Mouse (Mus musculus): Measurements from ENCODE around the gene Phgr1. TPM values are rescaled to one million over a fixed set of nuclear protein-coding genes. Genes with fewer than 3 reads are reported as not detected.

Phgr1 gene
- polyA plus RNA-seq, 1 experiment from 2014 or later = not detected

DNA sequence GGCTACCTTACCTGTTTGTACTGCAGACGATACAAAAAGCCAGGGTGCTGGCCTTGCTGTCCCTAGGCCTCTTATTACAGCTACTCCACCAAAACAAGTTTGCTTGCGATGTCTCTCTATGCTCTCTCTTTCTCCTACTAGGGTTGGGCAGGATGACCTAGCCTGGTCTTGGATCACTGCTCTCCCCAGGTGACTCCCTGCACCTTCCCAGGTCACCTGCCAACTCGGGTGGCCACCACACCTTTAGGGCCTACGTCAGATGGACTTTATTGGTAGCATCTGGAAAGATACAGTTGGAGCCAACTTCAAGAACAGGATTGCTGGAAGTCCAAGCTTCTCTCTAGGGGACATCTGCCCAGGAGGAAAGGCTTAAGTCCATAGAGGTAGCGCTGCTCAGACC, 7.7 kb upstream of the Phgr1 start:
- H3K4me2 ChIP-seq = no peak overlapping the region
- no peak overlapping the region for H3K27ac ChIP-seq (ENCODE audit: low read depth, low read length)
- 77% methylated on average over 5 of the region's 5 CpGs for whole genome bisulfite sequencing (ENCODE audit: insufficient replicate concordance)
- H3K9ac ChIP-seq (ENCODE audit: low read depth, low read length) = no peak overlapping the region
- no peak for ATAC-seq (replicated peaks; ENCODE audit: insufficient number of reproducible peaks, low FRiP score, low TSS enrichment)
- H3K4me1 ChIP-seq (ENCODE audit: control insufficient read depth, insufficient read depth, low read length) = peaks cover 32% of the 10 kb centered on the region
- no peaks in the 10 kb centered on the region for H3K36me3 ChIP-seq (ENCODE audit: control insufficient read depth, insufficient read depth, low read length)
- H3K27me3 ChIP-seq (ENCODE audit: control insufficient read depth, insufficient read depth, low read length) = peaks cover 6% of the 10 kb centered on the region; the same call in 1 of the 2 replicates
- no peak overlapping the region for H3K4me3 ChIP-seq (ENCODE audit: low read depth, low read length)
- no peaks in the 10 kb centered on the region for H3K9me3 ChIP-seq (replicated peaks; ENCODE audit: control insufficient read depth, low read length)

DNA sequence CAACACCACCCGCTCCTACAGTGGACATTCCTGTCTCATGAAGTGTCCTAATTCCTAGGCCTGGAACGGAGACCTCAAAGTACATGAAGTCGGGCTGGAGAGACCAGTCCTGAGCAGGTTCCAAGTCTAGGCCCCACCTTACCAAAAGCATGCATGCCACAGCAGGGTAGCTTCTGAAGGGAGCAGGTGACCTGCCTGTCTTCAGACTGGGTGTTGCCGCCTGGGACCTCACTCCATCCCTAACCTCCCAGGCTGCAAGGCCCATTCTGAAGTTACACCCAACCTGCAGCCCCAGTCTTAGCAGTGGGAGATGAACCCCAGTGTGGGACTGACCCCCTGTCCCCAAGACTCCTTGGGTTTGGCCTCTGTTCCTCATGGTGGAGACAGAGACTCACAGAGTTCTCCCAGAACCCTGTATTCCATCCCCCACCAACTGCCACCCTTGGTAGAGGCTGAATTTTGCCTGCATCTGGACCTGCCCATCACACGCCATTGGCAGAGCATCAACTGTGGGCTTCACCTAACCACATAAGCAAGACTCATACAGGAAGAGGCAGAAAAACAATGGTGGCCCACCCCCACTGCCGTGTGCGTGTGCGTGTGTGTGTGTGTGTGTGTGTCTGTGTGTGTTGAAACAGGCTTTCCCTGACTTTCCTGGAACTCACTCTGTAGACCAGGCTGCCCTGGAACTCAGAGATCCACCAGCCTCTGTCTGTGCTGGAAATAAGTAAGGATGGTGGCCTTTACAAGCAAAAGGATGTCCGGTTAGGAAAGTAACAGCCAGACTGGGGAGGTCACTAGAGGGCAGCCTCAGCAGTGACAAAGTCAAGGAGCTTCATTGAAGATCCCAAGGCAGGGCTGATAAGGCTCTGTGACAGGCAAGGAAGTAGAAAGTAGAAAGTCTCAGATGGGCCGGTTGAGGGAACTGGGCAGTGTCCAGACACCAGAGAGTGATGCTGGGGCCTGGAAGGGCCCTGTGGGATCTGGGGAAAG, 6.2 kb upstream of the Phgr1 start:
- Histone ChIP-seq H3K27me3 (ENCODE audit: control insufficient read depth, insufficient read depth, low read length) (no peaks in the 10 kb centered on the region), H3K9ac (ENCODE audit: low read depth, low read length) (no peak overlapping the region), H3K4me1 (ENCODE audit: control insufficient read depth, insufficient read depth, low read length) (peaks cover 24% of the 10 kb centered on the region), H3K4me3 (ENCODE audit: low read depth, low read length) (no peak overlapping the region), H3K9me3 (replicated peaks; ENCODE audit: control insufficient read depth, low read length) (no peaks in the 10 kb centered on the region), H3K4me2 (no peak overlapping the region), H3K27ac (ENCODE audit: low read depth, low read length) (no peak overlapping the region), H3K36me3 (ENCODE audit: control insufficient read depth, insufficient read depth, low read length) (no peaks in the 10 kb centered on the region)
- no peak for ATAC-seq (replicated peaks; ENCODE audit: insufficient number of reproducible peaks, low FRiP score, low TSS enrichment)
- WGBS (ENCODE audit: insufficient replicate concordance) = 64% methylated on average over 10 of the region's 10 CpGs

DNA sequence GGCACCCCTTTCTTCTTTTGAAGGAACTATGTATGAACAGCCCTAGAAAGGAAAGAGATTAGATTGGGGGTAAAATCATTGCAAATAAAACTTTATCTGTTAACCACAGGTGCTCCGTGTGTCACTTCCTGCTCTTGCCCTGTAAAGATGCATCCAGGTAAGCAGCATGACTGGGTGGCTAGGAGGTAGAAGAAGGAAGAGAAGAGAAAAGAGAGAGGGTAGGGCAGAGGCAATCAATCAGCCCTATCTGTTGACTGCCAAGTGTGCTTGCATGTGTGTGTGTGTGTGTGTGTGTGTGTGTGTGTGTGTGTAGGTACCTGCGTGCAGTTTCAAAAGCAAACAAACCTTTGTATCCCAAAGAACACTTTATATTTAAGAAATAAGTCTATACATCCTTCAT, 2.0 kb downstream of the Phgr1 start:
- Histone ChIP-seq H3K4me1 (ENCODE audit: control insufficient read depth, insufficient read depth, low read length) (peaks cover 2% of the 10 kb centered on the region; the same call in 1 of the 2 replicates), H3K27me3 (ENCODE audit: control insufficient read depth, insufficient read depth, low read length) (no peaks in the 10 kb centered on the region), H3K9ac (ENCODE audit: low read depth, low read length) (no peak overlapping the region), H3K4me3 (ENCODE audit: low read depth, low read length) (no peak overlapping the region), H3K27ac (ENCODE audit: low read depth, low read length) (no peak overlapping the region), H3K4me2 (no peak overlapping the region), H3K9me3 (replicated peaks; ENCODE audit: control insufficient read depth, low read length) (no peaks in the 10 kb centered on the region), H3K36me3 (ENCODE audit: control insufficient read depth, insufficient read depth, low read length) (no peaks in the 10 kb centered on the region)
- no peak for ATAC-seq (replicated peaks; ENCODE audit: insufficient number of reproducible peaks, low FRiP score, low TSS enrichment)
- 78% methylated on average over 2 of the region's 2 CpGs for WGBS (ENCODE audit: insufficient replicate concordance)

DNA sequence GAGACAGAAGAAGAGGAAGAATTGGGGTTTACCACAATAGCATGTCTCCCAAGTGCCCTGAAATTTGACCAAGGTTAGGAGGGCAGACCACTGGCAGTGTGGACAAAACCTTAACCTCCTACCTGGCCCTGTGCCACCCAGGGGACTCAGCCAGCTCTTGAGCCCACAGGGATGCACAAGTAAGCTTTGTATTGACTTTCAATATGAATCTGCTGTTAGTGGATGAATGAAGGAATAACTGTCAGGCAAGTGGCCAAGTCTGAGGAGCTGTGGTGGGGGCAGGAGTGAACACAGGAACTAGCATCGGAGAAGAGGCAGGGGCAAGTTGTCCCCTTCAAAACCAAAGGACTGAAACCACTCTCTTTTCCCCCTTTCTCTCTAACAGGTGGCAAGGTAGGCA, 2.8 kb downstream of the Phgr1 start:
- H3K4me2 ChIP-seq = no peak overlapping the region
- WGBS (ENCODE audit: insufficient replicate concordance) = 46% methylated on average over 1 of the region's 1 CpGs
- peaks cover 2% of the 10 kb centered on the region; the same call in 1 of the 2 replicates for H3K4me1 ChIP-seq (ENCODE audit: control insufficient read depth, insufficient read depth, low read length)
- H3K9me3 ChIP-seq (replicated peaks; ENCODE audit: control insufficient read depth, low read length) = no peaks in the 10 kb centered on the region
- H3K9ac ChIP-seq (ENCODE audit: low read depth, low read length) = no peak overlapping the region
- H3K27me3 ChIP-seq (ENCODE audit: control insufficient read depth, insufficient read depth, low read length) = peaks cover 5% of the 10 kb centered on the region; the same call in 1 of the 2 replicates
- no peak overlapping the region for H3K27ac ChIP-seq (ENCODE audit: low read depth, low read length)
- no peak for ATAC-seq (replicated peaks; ENCODE audit: insufficient number of reproducible peaks, low FRiP score, low TSS enrichment)
- H3K36me3 ChIP-seq (ENCODE audit: control insufficient read depth, insufficient read depth, low read length) = no peaks in the 10 kb centered on the region
- no peak overlapping the region for H3K4me3 ChIP-seq (ENCODE audit: low read depth, low read length)

DNA sequence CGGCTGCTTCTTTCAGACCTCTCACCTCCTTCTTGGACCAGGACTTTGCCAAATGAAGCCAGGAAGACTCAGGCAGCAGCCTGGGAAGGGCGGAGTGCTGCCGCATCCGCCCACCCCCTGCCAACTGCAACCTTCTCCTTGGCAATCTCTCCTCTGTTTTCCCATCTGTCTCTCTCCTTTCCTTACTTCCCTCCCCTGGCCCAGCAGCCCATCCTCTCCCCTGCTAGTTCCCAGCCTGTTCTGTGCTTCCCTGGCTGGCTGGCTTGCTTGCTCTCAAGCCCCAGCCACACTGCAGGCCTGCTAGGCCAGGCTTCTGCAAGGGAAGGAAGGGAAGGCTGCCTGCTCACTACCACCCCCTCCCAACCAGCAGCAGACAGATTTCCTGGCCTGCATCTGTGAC, 3.3 kb downstream of the Phgr1 start:
- 61% methylated on average over 3 of the region's 4 CpGs for WGBS (ENCODE audit: insufficient replicate concordance)
- Histone ChIP-seq H3K27ac (ENCODE audit: low read depth, low read length) (no peak overlapping the region), H3K4me2 (no peak overlapping the region), H3K4me1 (ENCODE audit: control insufficient read depth, insufficient read depth, low read length) (peaks cover 2% of the 10 kb centered on the region; the same call in 1 of the 2 replicates), H3K36me3 (ENCODE audit: control insufficient read depth, insufficient read depth, low read length) (no peaks in the 10 kb centered on the region), H3K4me3 (ENCODE audit: low read depth, low read length) (no peak overlapping the region), H3K9me3 (replicated peaks; ENCODE audit: control insufficient read depth, low read length) (no peaks in the 10 kb centered on the region), H3K27me3 (ENCODE audit: control insufficient read depth, insufficient read depth, low read length) (peaks cover 7% of the 10 kb centered on the region; the same call in 1 of the 2 replicates), H3K9ac (ENCODE audit: low read depth, low read length) (no peak overlapping the region)
- ATAC-seq (replicated peaks; ENCODE audit: insufficient number of reproducible peaks, low FRiP score, low TSS enrichment) = no peak

- no peaks in the 10 kb centered on the region for H3K36me3 ChIP-seq (ENCODE audit: control insufficient read depth, insufficient read depth, low read length)
- H3K27ac ChIP-seq (ENCODE audit: low read depth, low read length) = no peak overlapping the region
- no peak overlapping the region for H3K9ac ChIP-seq (ENCODE audit: low read depth, low read length)
- H3K4me2 ChIP-seq = no peak overlapping the region
- H3K4me3 ChIP-seq (ENCODE audit: low read depth, low read length) = no peak overlapping the region
- peaks cover 2% of the 10 kb centered on the region; the same call in 1 of the 2 replicates for H3K4me1 ChIP-seq (ENCODE audit: control insufficient read depth, insufficient read depth, low read length)
- peaks cover 7% of the 10 kb centered on the region; the same call in 1 of the 2 replicates for H3K27me3 ChIP-seq (ENCODE audit: control insufficient read depth, insufficient read depth, low read length)
- WGBS (ENCODE audit: insufficient replicate concordance) = 73% methylated on average over 2 of the region's 2 CpGs
- no peaks in the 10 kb centered on the region for H3K9me3 ChIP-seq (replicated peaks; ENCODE audit: control insufficient read depth, low read length)
- ATAC-seq (replicated peaks; ENCODE audit: insufficient number of reproducible peaks, low FRiP score, low TSS enrichment) = no peak
Observed at GRCm38 (mm10) chr2:118776295-118776694, 3.7 kb downstream of the Phgr1 start.

GRCm38 (mm10) chr2:118778418-118778817, 5.8 kb downstream of the Phgr1 start:
- H3K36me3 ChIP-seq (ENCODE audit: control insufficient read depth, insufficient read depth, low read length) = no peaks in the 10 kb centered on the region
- H3K27ac ChIP-seq (ENCODE audit: low read depth, low read length) = no peak overlapping the region
- H3K9me3 ChIP-seq (replicated peaks; ENCODE audit: control insufficient read depth, low read length) = no peaks in the 10 kb centered on the region
- no peak overlapping the region for H3K4me2 ChIP-seq
- peaks cover 7% of the 10 kb centered on the region for H3K27me3 ChIP-seq (ENCODE audit: control insufficient read depth, insufficient read depth, low read length)
- peaks cover 2% of the 10 kb centered on the region; the same call in 1 of the 2 replicates for H3K4me1 ChIP-seq (ENCODE audit: control insufficient read depth, insufficient read depth, low read length)
- no peak overlapping the region for H3K4me3 ChIP-seq (ENCODE audit: low read depth, low read length)
- ATAC-seq (replicated peaks; ENCODE audit: insufficient number of reproducible peaks, low FRiP score, low TSS enrichment) = no peak
- WGBS (ENCODE audit: insufficient replicate concordance) = 73% methylated on average over 4 of the region's 4 CpGs
- no peak overlapping the region for H3K9ac ChIP-seq (ENCODE audit: low read depth, low read length)

- Histone ChIP-seq H3K4me1 (ENCODE audit: control insufficient read depth, insufficient read depth, low read length) (peaks cover 2% of the 10 kb centered on the region; the same call in 1 of the 2 replicates), H3K36me3 (ENCODE audit: control insufficient read depth, insufficient read depth, low read length) (no peaks in the 10 kb centered on the region), H3K27ac (ENCODE audit: low read depth, low read length) (no peak overlapping the region), H3K4me2 (peak overlapping the region; percentile 78), H3K4me3 (ENCODE audit: low read depth, low read length) (peak overlapping the region; percentile 41), H3K9me3 (replicated peaks; ENCODE audit: control insufficient read depth, low read length) (no peaks in the 10 kb centered on the region), H3K9ac (ENCODE audit: low read depth, low read length) (no peak overlapping the region; the same call in 1 of the 2 replicates), H3K27me3 (ENCODE audit: control insufficient read depth, insufficient read depth, low read length) (peaks cover 7% of the 10 kb centered on the region)
- ATAC-seq (replicated peaks; ENCODE audit: insufficient number of reproducible peaks, low FRiP score, low TSS enrichment) = 0 out of 2 replicates have a peak, but pooled peaks have one; percentile 6
- whole genome bisulfite sequencing (ENCODE audit: insufficient replicate concordance) = 7% methylated on average over 10 of the region's 10 CpGs
Observed at GRCm38 (mm10) chr2:118779065-118779464, 6.5 kb downstream of the Phgr1 start.
